Mouse (Mus musculus) limb, embryonic 14.5 days (tissue): ENCODE data around the gene Lmo2. TPM values are rescaled to one million over a fixed set of nuclear protein-coding genes. Genes with fewer than 3 reads are reported as not detected.

Experiments
- ATAC-seq: fragments of 200-750 bp; cut with Nextera tagmentation; 2 replicates; pipeline ENCODE4 v1.8.0; 2017; ENCODE audit warnings: low read depth, moderate number of reproducible peaks, moderate TSS enrichment; ENCODE audit not compliant: low FRiP score
- DNase-seq: peaks from one replicate; pipeline ENCODE4 v3.0.0-alpha.2; 2015; ENCODE audit warnings: low spot score
- H3K27ac ChIP-seq: fragments of 300-500 bp; sonication (generic); replicated peaks from 2 replicates; pipeline ENCODE4 v1.5.1; 2014; ENCODE audit warnings: low read depth, mild to moderate bottlenecking, low read length, moderate library complexity, mixed read lengths
- H3K27me3 ChIP-seq: fragments of 300-500 bp; sonication (generic); 2 replicates; pipeline ENCODE4 v1.6.1; 2014; ENCODE audit warnings: low read length, mixed read lengths; ENCODE audit not compliant: control insufficient read depth, insufficient read depth
- H3K36me3 ChIP-seq: fragments of 300-500 bp; sonication (generic); 2 replicates; pipeline ENCODE4 v1.6.1; 2014; ENCODE audit warnings: mild to moderate bottlenecking, low read length, moderate library complexity, mixed read lengths; ENCODE audit not compliant: control insufficient read depth, insufficient read depth
- H3K4me1 ChIP-seq: fragments of 300-500 bp; sonication (generic); 2 replicates; pipeline ENCODE4 v1.6.1; 2014; ENCODE audit warnings: antibody characterized with exemption, low read length, mixed read lengths; ENCODE audit not compliant: control insufficient read depth, insufficient read depth
- H3K4me2 ChIP-seq: fragments of 300-500 bp; sonication (generic); replicated peaks from 2 replicates; pipeline ENCODE4 v1.6.1; 2014; ENCODE audit warnings: low read depth, mild to moderate bottlenecking, low read length, moderate library complexity; ENCODE audit not compliant: severe bottlenecking
- H3K4me3 ChIP-seq: fragments of 300-500 bp; sonication (generic); replicated peaks from 2 replicates; pipeline ENCODE4 v1.5.1; 2014; ENCODE audit warnings: low read length
- H3K9ac ChIP-seq: fragments of 300-500 bp; sonication (generic); 2 replicates; pipeline ENCODE4 v1.6.1; 2014; ENCODE audit warnings: mild to moderate bottlenecking, low read depth, low read length, moderate library complexity; ENCODE audit not compliant: severe bottlenecking
- H3K9me3 ChIP-seq: fragments of 300-500 bp; sonication (generic); 2 replicates; pipeline ENCODE4 v1.6.1; 2016; ENCODE audit warnings: low read length; ENCODE audit not compliant: control insufficient read depth
- POLR2A ChIP-seq: fragments of 200-500 bp; IDR thresholded peaks from 2 replicates; pipeline ENCODE4 v1.8.0; 2012; ENCODE audit warnings: inconsistent platforms, mild to moderate bottlenecking, moderate library complexity, borderline replicate concordance; ENCODE audit not compliant: insufficient read depth, insufficient read length; ENCODE audit errors: extremely low read depth
- WGBS: fragments of 180-500 bp; shearing (Covaris S2); extraction: QIAGEN DNeasy Blood & Tissue Kit; methylation state at CpG from one replicate; pipeline ENCODE4 v1.1.7; 2014; 5-methylcytosine and 5-hydroxymethylcytosine counted together
- polyA plus RNA-seq, 2 experiments: library from polyadenylated mRNA; depleted of rRNA in 1 of 2; stranded (reverse) in 1 of 2; unstranded in 1 of 2; fragments of >200 nt; fragmentation: Nextera tagmentation in 1 of 2; extraction: Ambion mirVana in 1 of 2; gene quantifications; 2 replicates each; pipeline versions ENCODE4 v1.2.1 to v1.2.3; 2012 to 2014

Lmo2 gene
- polyA plus RNA-seq, 2 experiments = 17.8 TPM

GRCm38 (mm10) chr2:103965391-103965790, 7.6 kb downstream of the Lmo2 start:
- Histone ChIP-seq H3K4me1 (peaks cover 5% of the 10 kb centered on the region), H3K4me2 (no peak overlapping the region), H3K27me3 (peaks cover 8% of the 10 kb centered on the region; the same call in 1 of the 2 replicates), H3K9ac (no peak overlapping the region), H3K9me3 (no peaks in the 10 kb centered on the region), H3K27ac (no peak overlapping the region), H3K4me3 (no peak overlapping the region), H3K36me3 (no peaks in the 10 kb centered on the region)
- 92% methylated on average over 3 of the region's 3 CpGs for WGBS
- ATAC-seq = no peak
- no peak for DNase-seq
- TF ChIP-seq POLR2A = no peak

GRCm38 (mm10) chr2:103968186-103968585, 10.4 kb downstream of the Lmo2 start:
- Histone ChIP-seq H3K9ac (no peak overlapping the region), H3K4me2 (no peak overlapping the region), H3K4me1 (peaks cover 11% of the 10 kb centered on the region), H3K27ac (no peak overlapping the region), H3K36me3 (no peaks in the 10 kb centered on the region), H3K9me3 (no peaks in the 10 kb centered on the region), H3K27me3 (peaks cover 15% of the 10 kb centered on the region; the same call in 1 of the 2 replicates), H3K4me3 (no peak overlapping the region)
- WGBS = 74% methylated on average over 4 of the region's 4 CpGs
- TF ChIP-seq POLR2A = no peak
- no peak for ATAC-seq
- no peak for DNase-seq

DNA sequence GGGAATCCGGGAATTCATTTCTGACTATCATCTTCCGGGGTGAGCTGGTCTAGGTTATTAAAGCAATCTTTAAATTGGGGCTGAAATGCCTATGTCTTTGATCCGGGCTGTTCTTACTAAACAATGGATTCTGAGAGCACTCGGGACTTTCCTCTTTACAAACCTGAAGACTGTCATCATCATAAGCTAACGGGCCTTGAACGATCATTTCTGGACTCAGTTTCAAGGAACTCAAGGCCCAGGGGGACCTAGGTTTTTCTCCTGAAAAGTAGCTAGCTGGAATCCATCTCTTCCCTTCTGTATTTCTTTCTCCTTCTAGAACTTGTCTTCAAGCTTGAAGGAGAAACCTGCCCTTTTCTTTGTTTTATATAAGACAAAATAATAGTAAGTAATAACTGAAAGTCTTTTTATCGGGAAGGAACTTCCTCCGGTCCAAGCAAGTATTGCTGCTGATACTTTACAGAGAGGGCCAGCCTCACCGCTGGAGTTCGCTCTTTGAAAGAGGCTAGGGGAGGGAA, 11.2 kb downstream of the Lmo2 start:
- Histone ChIP-seq H3K4me1 (peaks cover 11% of the 10 kb centered on the region), H3K9ac (peak overlapping the region; percentile 64), H3K27ac (no peak overlapping the region), H3K4me3 (peak overlapping the region; percentile 76), H3K9me3 (no peaks in the 10 kb centered on the region), H3K4me2 (peak overlapping the region; percentile 98), H3K36me3 (no peaks in the 10 kb centered on the region), H3K27me3 (peaks cover 15% of the 10 kb centered on the region; the same call in 1 of the 2 replicates)
- no peak for TF ChIP-seq POLR2A
- WGBS = 19% methylated on average over 10 of the region's 10 CpGs
- DNase-seq (no peak), ATAC-seq (no peak)

GRCm38 (mm10) chr2:103969437-103970040, 11.8 kb downstream of the Lmo2 start:
- peaks cover 15% of the 10 kb centered on the region; the same call in 1 of the 2 replicates for H3K27me3 ChIP-seq
- peak; percentile 25; the same call in 1 of the 2 replicates for ATAC-seq
- WGBS = under 1% methylated on average over 38 of the region's 40 CpGs

GRCm38 (mm10) chr2:103970041-103970790, 12.4 kb downstream of the Lmo2 start:
- Histone ChIP-seq H3K9ac (peak overlapping the region; percentile 64), H3K4me2 (peak overlapping the region; percentile 98), H3K4me1 (peaks cover 11% of the 10 kb centered on the region), H3K36me3 (no peaks in the 10 kb centered on the region), H3K9me3 (no peaks in the 10 kb centered on the region), H3K4me3 (peak overlapping the region; percentile 76), H3K27ac (no peak overlapping the region), H3K27me3 (peaks cover 15% of the 10 kb centered on the region; the same call in 1 of the 2 replicates)
- TF ChIP-seq POLR2A = no peak
- peak; percentile 16 for DNase-seq
- peak; percentile 53 for ATAC-seq
- WGBS = under 1% methylated on average over 45 of the region's 79 CpGs

More at GRCm38 (mm10) chr2:103969437-103970040, 11.8 kb downstream of the Lmo2 start:
- Histone ChIP-seq H3K4me2 (peak overlapping the region; percentile 98), H3K27ac (no peak overlapping the region), H3K9ac (peak overlapping the region; percentile 64), H3K4me1 (peaks cover 11% of the 10 kb centered on the region), H3K4me3 (peak overlapping the region; percentile 76), H3K36me3 (no peaks in the 10 kb centered on the region), H3K9me3 (no peaks in the 10 kb centered on the region)
- peak; percentile 36 for DNase-seq
- TF ChIP-seq POLR2A = no peak
